Mouse (Mus musculus): ENCODE results near the gene Fam221b. TPM values are rescaled to one million over a fixed set of nuclear protein-coding genes. Genes with fewer than 3 reads are reported as not detected.
A peak's percentile ranks its signal among the peaks of the same experiment; 100 is the strongest.

The Fam221b gene
- total RNA-seq (2022): 1 to 10 TPM; 1.2 to 2.0 (median 1.6) TPM

- DNase-seq (ENCODE audit: low spot score in 2 of 2): peak; percentile 85 to 86
Observed at GRCm38 (mm10) chr4:43668782-43669427, at the start of gene Fam221b, which contains the start of gene Tmem8b. TSS of gene Fam221b (minus strand) at chr4:43669145. TSS of gene Tmem8b (plus strand) at chr4:43668971.

GRCm38 (mm10) chr4:43713652-43714219 is 44.8 kb upstream of the Fam221b start:
- no peak for DNase-seq (ENCODE audit: low spot score in 2 of 2)

GRCm38 (mm10) chr4:43711821-43712220 is 42.9 kb upstream of the Fam221b start:
- peak in 1 of 2 experiments; percentile 74 for DNase-seq (ENCODE audit: low spot score in 2 of 2)

- DNase-seq (ENCODE audit: low spot score in 2 of 2): no peak
Observed at GRCm38 (mm10) chr4:43709869-43710268, 40.9 kb upstream of the Fam221b start, which contains the start of gene Olfr71. TSS of gene Olfr71 (minus strand) at chr4:43710255.

- no peak for DNase-seq (ENCODE audit: low spot score in 2 of 2)
Observed at GRCm38 (mm10) chr4:43705991-43706390, 37.0 kb upstream of the Fam221b start.

GRCm38 (mm10) chr4:43703851-43704250 is 34.9 kb upstream of the Fam221b start:
- DNase-seq (ENCODE audit: low spot score in 2 of 2): no peak

GRCm38 (mm10) chr4:43703439-43703838 is 34.5 kb upstream of the Fam221b start:
- DNase-seq (ENCODE audit: low spot score in 2 of 2): no peak

- DNase-seq (ENCODE audit: low spot score in 2 of 2): no peak
Observed at GRCm38 (mm10) chr4:43700707-43701106, 31.8 kb upstream of the Fam221b start, which contains the start of gene Olfr70. TSS of gene Olfr70 (minus strand) at chr4:43700807.

GRCm38 (mm10) chr4:43696561-43696960 is 27.6 kb upstream of the Fam221b start:
- no peak for DNase-seq (ENCODE audit: low spot score in 2 of 2)

GRCm38 (mm10) chr4:43695249-43695671 is 26.3 kb upstream of the Fam221b start:
- no peak for DNase-seq (ENCODE audit: low spot score in 2 of 2)

GRCm38 (mm10) chr4:43694439-43695248 is 25.7 kb upstream of the Fam221b start:
- DNase-seq (ENCODE audit: low spot score in 2 of 2): no peak

- DNase-seq (ENCODE audit: low spot score in 2 of 2): no peak
Observed at GRCm38 (mm10) chr4:43693806-43694241, 24.9 kb upstream of the Fam221b start.

- no peak for DNase-seq (ENCODE audit: low spot score in 2 of 2)
Observed at GRCm38 (mm10) chr4:43691026-43691425, 22.1 kb upstream of the Fam221b start.

- DNase-seq (ENCODE audit: low spot score in 2 of 2): no peak
Observed at GRCm38 (mm10) chr4:43690021-43690420, 21.1 kb upstream of the Fam221b start.

GRCm38 (mm10) chr4:43679416-43680043 is 10.6 kb upstream of the Fam221b start:
- DNase-seq (ENCODE audit: low spot score in 2 of 2): no peak

- no peak for DNase-seq (ENCODE audit: low spot score in 2 of 2)
Observed at GRCm38 (mm10) chr4:43678541-43678940, 9.6 kb upstream of the Fam221b start.

- DNase-seq (ENCODE audit: low spot score in 2 of 2): no peak
Observed at GRCm38 (mm10) chr4:43675608-43676007, 6.7 kb upstream of the Fam221b start.

GRCm38 (mm10) chr4:43674974-43675373 is 6.0 kb upstream of the Fam221b start:
- no peak for DNase-seq (ENCODE audit: low spot score in 2 of 2)

- DNase-seq (ENCODE audit: low spot score in 2 of 2): no peak
Observed at GRCm38 (mm10) chr4:43673703-43674102, 4.8 kb upstream of the Fam221b start.

- DNase-seq (ENCODE audit: low spot score in 2 of 2): peak; percentile 60 to 63
Observed at GRCm38 (mm10) chr4:43672070-43672469, 3.1 kb upstream of the Fam221b start.

- DNase-seq (ENCODE audit: low spot score in 2 of 2): peak in 1 of 2 experiments; percentile 24
Observed at GRCm38 (mm10) chr4:43669428-43669794, 466 bp upstream of the Fam221b start.

GRCm38 (mm10) chr4:43666412-43666811 is 2.5 kb downstream of the Fam221b start:
- DNase-seq (ENCODE audit: low spot score in 2 of 2): no peak

All from left cerebral cortex, adult 8-10 months (tissue).